ENCODE assay signal across 26 mouse cellular contexts in genomic region chr3:30255828-30256227, GRCm38 (mm10).
"Had no signal": no experiment of that assay in that cellular context is flagged by ENCODE, and none has a peak within 500 bp of the region (broad histone marks: within the 10 kb centered on the region; RNA-seq: fewer than 3 reads in every experiment).

No protein-coding gene starts in this region.

- H3K9ac ChIP-seq: heart, embryonic 13.5 days; heart, embryonic 15.5 days; hindbrain, embryonic 14.5 days; kidney, embryonic 15.5 days; limb, embryonic 12.5 days; liver, embryonic 12.5 days; liver, embryonic 14.5 days had no signal

- H3K27me3 ChIP-seq: heart, embryonic 13.5 days; heart, embryonic 15.5 days; kidney, embryonic 15.5 days; limb, embryonic 12.5 days; liver, embryonic 12.5 days had no signal

- DNase-seq: gastrocnemius, adult 2 months; gastrocnemius, postnatal 10 days; gastrocnemius, postnatal 25 days; heart, adult 2 months; heart, postnatal 14 days; heart, postnatal 4 days; kidney, adult 11 months; kidney, adult 2 months; kidney, adult 9 months; kidney, postnatal 14 days; kidney, postnatal 36 days; layer of hippocampus, adult 9-11 months; layer of hippocampus, postnatal 36 days; left cerebral cortex, postnatal 4 days; liver had no signal

- H3K9me3 ChIP-seq: heart, embryonic 13.5 days; heart, embryonic 15.5 days; kidney, embryonic 15.5 days; limb, embryonic 12.5 days; liver, embryonic 12.5 days had no signal

- H3K36me3 ChIP-seq: heart, embryonic 13.5 days; heart, embryonic 15.5 days; kidney, embryonic 15.5 days; limb, embryonic 12.5 days; liver, embryonic 12.5 days had no signal

- ATAC-seq: hindbrain, embryonic 16.5 days; inflammation-experienced regulatory T-cells, adult 6 months; liver, embryonic 12.5 days had no signal

- H3K4me2 ChIP-seq: heart, embryonic 11.5 days; heart, embryonic 13.5 days; heart, embryonic 15.5 days; hindbrain, embryonic 14.5 days; kidney, embryonic 15.5 days; limb, embryonic 12.5 days; liver, embryonic 12.5 days had no signal

- H3K4me3 ChIP-seq: gastrocnemius, adult 2 months; heart, adult 2 months; heart, embryonic 13.5 days; heart, embryonic 15.5 days; kidney, embryonic 15.5 days; limb, embryonic 12.5 days; liver, embryonic 12.5 days had no signal

- H3K27ac ChIP-seq: gastrocnemius, adult 2 months; heart, adult 2 months; heart, embryonic 13.5 days; heart, embryonic 15.5 days; hindbrain, embryonic 14.5 days; kidney, embryonic 15.5 days; kidney, postnatal 0 days; limb, embryonic 12.5 days; liver, embryonic 12.5 days; liver, embryonic 14.5 days had no signal

- H3K4me1 ChIP-seq: liver, embryonic 12.5 days had no signal
